Mouse (Mus musculus) embryonic stem cell, embryonic (primary cell): ENCODE data around the gene Vmn1r40.

Experiments used
- CTCF ChIA-PET, 4 experiments: fragments of 300-600 bp in 2 of 4; fragments of 350-600 bp in 2 of 4; sonication (Branson Sonifier 250); formaldehyde crosslinking; loops; one replicate each; lab custom pipeline; 2022; ENCODE audit warnings: inconsistent platforms in 2 of 4; lab: Charles Lee
- POLR2A ChIA-PET, 4 experiments: fragments of 300-600 bp in 2 of 4; fragments of 350-600 bp in 2 of 4; sonication (Branson Sonifier 250); formaldehyde crosslinking; loops; one replicate each; lab custom pipeline; 2022; ENCODE audit warnings: antibody characterized with exemption in 4 of 4, inconsistent platforms in 1 of 4; lab: Charles Lee

Vmn1r40 gene

DNA sequence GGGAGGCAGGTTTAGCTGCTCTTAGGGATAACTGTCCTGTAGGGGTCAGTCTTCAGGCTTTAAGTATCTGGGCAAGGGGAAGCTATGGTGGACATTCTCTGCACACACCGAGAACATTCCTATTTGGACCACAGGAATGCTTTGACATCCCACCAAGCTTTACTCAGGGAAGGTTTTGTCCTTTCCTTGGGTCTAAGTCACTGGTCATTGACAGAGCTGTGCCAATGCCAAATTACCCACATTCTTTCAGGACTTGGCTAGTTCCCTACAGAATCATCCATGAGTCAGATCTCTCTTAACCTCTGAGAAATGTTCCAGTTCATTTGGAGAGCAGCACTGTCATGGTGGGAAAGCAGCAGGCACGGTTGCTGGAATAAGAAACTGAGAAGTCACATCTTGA, 716 bp upstream of the Vmn1r40 start:
- POLR2A ChIA-PET, result no interaction called here
- CTCF ChIA-PET, result interaction anchor here in 3 of 4 experiments (0.5 to 1.1 kb wide), 3 partner anchors 10 to 580 kb away, joined by 3 to 8 read pairs (median 4); no protein-coding TSS in a partner anchor

DNA sequence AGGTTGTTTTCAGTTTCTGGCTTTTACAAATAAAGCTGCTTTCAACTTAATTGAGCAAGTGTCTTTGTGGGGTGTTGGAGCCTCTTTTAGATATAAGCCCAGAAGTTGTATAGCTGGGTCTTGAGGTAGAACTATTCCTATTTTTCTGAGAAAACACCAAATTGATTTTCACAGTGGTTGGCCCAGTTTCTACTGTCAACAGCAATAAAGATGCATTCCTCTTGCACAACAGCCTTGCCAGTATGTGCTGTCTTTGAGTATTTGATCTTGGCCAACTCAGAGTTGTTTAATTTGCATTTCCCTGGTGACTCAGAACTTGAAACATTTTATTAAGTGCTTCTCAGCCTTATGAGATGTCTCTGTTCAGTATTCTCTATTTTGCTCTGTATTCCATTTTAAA, 10.7 kb downstream of the Vmn1r40 start:
- ChIA-PET CTCF (no interaction called here), POLR2A (interaction anchor here in 1 of 4 experiments (0.6 kb wide), 1 partner anchor 10 kb away, joined by 3 read pairs; no protein-coding TSS in a partner anchor)

DNA sequence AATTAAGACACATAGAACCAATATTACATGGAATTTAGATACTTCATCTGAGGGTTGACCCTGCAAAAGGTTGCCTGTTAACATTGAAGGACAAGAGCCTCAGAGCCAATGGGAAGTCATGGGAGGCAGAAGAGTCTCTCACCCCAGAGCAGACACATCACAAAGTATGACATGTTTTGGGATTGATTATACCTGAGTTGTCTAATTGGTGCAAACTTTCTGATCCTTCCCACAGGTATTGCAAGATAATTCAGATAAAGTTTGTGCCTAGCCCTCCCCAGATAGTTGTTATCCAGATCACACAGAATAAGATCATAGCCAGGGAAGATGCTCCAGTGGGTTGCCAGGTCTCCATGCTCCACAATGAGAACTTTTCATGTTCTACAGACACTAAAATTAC, 33.1 kb downstream of the Vmn1r40 start, which contains the start of gene Vmn1r41:
Gene Vmn1r41 (plus strand): TSS at position 301 of the 400 bp plus-strand sequence.
- POLR2A ChIA-PET, result no interaction called here
- CTCF ChIA-PET, result no interaction called here

DNA sequence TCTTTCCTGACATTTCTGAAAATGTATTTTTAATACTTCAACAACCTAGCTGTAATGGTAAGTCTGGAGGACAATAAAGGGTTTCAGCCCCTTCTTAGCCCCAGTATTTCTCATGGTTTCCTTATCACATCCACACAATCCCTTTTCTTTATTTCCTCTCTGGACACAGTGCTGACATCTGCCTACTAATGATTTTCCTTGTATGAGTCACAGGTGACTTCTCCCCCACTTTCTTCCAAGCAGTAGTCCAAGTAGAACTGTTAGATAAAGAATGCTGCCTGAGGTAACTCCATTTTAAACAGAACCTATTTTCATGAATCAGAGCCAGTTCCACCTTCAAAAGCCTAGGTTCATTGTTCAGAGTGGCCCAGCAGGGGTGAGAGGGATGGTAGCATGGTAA, 35.5 kb downstream of the Vmn1r40 start:
- CTCF ChIA-PET, result no interaction called here
- POLR2A ChIA-PET, result no interaction called here
